Mouse (Mus musculus) A20 (cell line): ENCODE measurements around the gene Apobec1.
"Not testable (repeated sequence)": the region's sequence is repeated elsewhere in the genome, so short reads cannot be mapped to it uniquely, and the experiment has no call there.

Source experiments
- DNase-seq: peaks from one replicate; pipeline ENCODE4 v3.0.0-alpha.2; 2011; ENCODE audit warnings: low read depth, low spot score

Apobec1 gene

DNA sequence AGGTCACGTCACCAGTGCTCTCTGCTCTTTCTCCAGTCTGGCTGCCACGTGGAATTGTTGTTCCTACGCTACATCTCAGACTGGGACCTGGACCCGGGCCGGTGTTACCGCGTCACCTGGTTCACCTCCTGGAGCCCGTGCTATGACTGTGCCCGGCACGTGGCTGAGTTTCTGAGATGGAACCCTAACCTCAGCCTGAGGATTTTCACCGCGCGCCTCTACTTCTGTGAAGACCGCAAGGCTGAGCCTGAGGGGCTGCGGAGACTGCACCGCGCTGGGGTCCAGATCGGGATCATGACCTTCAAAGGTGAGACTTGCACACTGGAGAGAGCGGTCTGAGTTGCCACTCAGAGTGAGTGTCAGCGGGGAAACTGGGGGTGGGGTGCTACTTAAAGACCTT is 41.2 kb downstream of the Apobec1 start:
- no peak for DNase-seq

DNA sequence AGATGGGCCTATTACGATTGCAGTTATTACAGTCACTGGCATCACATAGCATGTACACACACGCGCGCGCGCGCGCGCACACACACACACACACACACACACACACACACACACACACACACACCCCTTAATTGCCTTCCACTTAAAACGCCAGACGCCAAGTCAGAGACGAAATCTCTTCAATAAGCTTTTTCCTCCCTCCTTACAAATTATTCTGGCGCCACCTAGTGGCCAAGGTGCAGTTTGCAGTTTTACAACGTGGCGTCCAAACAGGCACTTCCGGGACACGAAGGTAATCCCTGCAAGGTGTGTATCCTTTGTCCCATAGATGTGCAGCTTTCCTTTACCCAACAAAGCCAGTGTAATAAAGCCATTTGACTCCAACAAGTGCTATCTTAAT is 41.8 kb downstream of the Apobec1 start:
- DNase-seq = peak; percentile 90

DNA sequence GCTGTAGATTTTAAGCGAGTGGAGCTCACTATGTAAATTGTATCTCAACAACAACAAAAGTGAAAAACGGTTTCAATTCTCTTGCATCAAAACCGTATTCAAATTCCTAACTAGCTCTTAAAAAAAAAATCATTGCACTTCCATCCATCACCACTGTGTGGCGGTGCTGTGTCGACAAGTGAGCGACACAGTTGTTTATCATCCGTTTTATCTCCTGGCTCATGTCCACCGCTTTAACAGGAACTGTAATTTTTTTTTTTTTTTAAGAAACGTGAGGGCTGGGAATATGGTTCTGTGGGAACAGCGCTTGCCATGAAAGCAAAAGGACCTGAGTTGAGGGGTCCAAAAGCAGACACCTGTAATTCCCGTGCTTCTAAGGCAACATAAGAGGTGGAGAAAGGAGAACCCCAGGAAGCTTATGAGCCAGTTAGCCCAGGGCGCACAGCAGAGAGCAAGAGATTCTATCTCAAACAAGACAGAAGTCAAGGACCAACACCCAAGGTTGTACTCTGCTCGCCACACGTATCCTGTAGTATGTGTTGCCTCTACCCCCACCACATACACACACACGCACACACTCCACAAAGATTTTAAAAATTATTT is 45.2 kb downstream of the Apobec1 start:
- peak; percentile 95 for DNase-seq

DNA sequence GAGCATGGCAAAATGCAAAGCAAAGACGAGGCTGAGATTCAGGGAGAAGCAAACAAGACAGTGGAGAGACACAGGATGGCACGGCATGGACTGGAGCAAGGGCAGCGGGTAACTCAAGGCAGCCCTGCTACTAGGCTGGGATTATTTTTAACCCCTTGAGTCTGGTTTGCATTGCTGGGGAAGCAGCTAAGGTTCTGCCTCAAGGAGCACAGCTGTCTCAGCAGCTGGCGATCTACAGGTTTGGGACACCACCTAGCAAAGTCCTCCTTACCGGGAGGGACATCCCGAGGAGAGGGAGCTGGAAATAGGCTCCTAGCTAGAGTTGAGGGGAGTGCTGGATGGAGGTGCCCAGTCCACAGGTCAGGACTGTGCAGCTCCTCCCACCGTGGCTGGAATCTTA is 47.0 kb downstream of the Apobec1 start:
- peak; percentile 91 for DNase-seq

DNA sequence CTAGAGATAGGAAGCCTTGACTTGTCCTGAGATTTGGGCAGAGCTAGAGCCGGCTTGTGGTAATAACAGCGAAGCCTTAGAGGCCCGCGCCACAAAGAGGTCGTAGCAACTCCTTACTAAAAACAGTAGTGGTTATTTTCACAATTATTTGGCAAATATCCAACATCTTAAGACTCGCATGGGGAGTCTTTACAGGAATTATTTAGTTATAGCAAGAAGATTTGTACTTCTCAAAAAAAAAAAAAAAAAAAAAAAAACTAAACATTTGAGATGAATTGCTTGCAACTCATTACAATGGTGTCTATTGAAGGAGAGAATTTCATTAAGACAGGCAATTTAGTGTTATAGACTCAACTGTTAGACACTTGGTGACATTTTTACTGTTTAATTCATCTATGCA is 48.1 kb downstream of the Apobec1 start:
- no peak for DNase-seq

DNA sequence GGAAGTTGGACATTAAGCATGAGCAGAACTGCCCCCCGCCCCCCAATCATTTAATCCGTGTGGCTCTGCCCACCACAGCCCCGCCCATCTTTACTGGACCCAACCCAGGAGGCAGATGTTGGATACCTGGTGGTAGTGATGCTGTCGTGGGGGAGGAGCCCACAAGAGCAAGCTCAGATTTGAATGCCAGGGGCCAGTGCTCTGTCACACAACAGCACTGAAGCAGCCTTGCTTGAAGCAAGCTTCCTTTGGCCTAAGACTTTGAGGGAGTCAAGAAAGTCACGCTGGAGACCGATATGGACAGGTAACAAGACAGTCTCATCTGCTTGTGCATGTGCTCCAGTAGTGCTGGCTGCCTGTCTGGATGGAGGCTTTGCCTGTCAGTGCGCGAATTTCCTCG is 48.6 kb downstream of the Apobec1 start, which contains the start of gene Aicda:
Gene Aicda (plus strand): TSS at position 196 of the 400 bp plus-strand sequence.
- peak; percentile 88 for DNase-seq

DNA sequence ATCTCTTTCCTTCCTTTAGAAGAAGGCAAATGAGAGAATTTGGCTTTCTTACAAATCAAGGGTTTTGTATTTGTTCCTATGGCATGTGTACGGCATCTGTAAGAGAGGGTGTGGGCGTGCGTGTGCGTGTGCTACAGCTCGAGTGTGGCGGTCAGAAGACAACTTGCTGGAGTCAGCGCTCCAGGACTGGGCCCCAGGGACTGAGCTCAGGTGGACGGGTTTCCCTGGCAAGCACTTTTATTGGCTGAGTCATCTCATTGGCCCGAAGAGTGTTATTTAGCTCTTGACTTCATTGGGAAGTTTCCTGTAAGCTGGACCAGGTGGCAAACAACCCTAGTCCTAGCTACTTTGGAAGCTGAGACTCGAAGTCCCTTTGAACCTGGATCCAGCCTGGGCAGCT is 56.3 kb downstream of the Apobec1 start:
- DNase-seq = no peak

DNA sequence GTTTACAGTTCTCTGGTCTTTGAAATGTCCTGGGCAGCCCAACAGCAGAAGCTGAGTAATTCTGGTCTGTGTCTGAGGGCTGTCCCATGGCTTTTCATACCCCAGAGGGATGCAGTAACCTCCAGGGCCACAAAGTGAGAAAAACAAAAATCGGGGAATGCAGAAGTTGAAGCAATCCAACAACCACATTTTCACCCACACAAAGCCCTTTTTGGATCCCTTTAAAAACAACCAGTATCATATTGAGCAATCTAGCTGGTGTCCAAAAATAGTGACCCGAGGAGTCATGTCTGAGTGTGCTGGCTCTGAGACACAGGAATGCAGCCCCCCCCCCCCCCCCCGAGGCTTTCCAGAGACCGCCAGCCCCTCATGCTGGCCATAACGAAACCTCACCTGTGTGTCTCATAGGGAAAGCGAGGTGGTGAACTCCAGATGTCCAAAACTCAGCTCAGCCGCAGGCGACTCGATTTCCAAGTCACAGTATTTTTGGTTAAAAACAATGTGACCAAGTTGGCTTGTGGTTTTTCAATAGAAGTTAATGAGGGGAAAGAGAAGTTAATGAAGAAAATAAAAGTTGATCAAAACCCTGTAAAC is 56.9 kb downstream of the Apobec1 start:
- DNase-seq = no peak

DNA sequence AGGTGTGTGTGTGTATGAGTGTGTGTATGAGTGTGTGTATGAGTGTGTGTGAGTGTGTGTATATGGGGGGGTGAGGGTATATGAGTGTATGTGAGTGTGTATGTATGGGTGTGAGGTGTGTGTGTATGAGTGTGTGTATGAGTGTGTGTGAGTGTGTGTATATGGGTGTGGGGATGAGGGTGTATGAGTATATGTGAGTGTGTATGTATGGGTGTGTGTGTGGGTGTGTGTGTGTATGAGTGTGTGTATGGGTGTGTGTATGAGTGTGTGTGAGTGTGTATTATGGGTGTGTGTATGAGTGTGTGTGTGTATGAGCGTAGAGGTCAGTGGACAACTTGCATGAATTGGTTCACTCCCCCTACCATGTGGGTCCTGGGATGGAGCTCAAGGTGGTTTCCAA is 57.6 kb downstream of the Apobec1 start:
- no peak for DNase-seq

DNA sequence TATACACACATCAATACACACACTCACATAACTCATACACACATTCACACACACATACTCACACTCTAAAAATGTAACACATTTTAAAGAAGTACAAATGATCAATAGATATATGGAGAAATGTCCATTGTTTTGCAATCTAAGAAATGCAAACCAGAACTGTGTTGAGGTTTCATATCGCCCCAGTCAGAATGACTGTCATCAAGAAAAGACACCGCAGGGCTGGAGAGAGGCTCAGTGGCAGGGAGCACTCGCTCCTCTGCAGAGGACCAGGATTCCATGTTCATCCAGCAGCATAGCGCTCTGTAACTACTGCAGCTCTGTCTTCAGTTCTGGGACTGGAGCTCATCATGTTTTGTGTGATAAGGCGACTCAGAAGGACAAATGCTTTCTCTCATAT is 58.7 kb downstream of the Apobec1 start:
- no peak for DNase-seq

DNA sequence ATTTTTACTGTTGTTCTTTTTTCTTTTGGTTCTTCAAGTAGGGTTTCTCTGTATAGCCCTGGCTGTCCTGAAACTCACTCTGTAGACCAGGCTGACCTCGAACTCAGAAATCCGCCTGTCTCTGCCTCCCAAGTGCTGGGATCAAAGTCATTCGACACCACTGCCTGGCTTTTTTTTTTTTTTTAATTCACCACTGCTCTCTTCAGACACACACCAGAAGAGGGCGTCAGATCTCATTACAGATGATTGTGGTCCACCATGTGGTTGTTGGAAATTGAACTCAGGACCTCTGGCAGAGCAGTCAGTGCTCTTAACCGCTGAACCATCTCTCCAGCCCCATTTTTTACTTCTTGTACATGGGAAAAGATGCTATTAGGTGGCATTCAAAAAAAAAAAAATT is 59.8 kb downstream of the Apobec1 start:
- not testable (repeated sequence) for DNase-seq

DNA sequence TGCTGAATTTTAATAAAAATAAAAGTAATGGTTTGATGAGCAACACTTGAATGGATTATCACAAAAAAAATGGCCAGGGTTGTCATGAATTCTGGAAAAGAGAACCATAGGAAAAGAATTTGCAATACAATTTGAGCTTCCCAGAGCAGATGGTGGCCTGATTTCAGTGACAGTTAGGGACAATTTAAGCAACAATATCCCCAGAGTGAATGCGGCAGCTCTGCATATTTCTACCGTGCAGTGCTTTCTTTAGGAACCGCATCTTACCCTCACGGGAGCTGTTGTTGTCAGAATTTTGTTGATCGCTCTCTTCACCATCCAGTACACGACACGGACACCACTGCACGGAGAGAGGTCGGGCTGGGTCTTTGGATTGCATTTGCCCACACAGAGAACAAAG is 62.7 kb downstream of the Apobec1 start:
- no peak for DNase-seq

DNA sequence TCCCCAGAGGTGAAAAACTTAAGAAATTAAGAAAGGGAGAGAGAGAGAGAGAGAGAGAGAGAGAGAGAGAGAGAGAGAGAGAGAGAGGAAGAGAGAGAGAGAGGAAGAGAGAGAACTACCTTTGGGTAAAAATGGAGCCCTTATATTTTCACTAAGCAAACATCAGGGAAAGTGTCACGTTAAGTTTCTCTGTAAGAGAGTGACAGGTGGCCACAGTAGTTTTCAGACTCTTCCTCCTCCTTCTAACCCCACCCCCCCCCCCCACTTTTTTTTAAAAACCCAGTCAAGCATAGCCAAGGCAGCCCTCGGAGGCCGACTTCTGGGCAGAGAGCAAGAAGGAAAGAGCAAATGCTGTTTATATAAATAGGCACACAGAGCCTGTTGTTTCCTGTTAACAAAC is 68.2 kb downstream of the Apobec1 start:
- peak; percentile 93 for DNase-seq

DNA sequence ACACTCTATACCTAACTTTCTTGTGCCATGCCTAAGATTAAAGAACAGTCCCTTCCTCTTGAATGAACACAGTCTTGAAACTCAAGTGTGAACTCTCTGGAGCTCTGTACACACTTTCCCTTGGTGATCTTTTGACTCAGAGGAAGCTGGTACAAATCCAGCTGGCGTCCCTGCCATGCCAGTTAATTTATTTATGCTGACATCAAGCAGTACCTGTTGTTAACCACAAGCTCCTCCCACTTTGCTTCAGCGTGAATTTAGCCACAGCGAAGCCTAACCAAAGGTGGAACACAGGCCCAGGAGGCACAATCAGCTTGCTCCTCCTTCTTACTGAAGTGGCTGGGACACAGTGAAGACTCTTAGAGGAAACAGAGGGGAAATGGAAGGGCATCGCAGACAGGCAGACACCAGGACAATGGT is 69.4 kb downstream of the Apobec1 start:
- DNase-seq = peak; percentile 93

DNA sequence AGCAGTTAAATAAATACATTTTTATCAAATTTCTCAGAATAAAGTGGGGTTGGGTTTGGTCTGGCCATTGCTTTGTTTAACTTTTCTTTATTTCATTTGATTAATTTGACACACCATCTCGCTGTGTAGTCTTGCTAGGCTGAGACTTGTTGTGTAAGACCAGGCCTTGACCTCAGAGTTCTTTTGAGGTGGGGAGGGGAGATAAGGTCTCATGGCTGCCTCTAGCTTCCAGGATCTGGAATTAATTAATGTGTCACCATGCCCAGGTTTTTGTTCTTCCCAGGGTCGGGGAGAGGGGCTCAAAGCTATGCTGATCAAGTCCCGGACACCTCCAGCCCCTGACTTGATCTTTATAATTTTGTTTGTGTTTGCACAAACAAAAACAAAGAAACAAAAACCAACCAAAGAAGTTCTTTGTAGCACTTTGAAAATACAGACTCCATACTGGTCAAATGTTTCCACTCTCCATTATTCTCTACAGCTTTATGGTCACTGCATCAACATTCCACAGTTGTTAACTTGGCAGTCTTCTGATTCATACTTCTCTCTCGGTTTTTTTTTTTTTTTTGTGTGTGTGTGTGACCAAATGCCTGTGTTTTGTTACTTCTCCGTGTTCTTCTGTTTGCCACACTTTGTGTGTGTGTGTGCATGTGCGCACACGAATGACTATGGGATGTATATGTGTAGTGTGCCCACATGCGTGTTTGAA is 70.6 kb downstream of the Apobec1 start:
- DNase-seq = no peak

DNA sequence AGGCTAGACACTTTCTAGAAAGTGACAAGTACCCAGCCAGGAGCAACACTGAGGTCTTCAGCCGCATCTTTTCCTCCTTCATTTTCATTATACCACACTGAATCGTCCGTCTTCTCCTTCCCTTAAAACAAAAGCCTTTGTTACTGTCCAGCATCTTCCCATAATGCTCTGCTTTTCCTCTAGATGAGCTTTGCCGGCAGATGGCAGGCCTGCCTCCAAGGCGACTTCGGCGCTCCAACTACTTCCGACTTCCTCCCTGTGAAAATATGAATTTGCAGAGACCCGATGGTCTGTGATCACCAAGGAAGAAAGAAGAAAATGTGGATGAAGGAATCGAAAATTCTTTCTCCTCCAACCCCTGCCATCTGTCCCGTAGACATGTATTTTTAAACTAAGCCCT is 74.1 kb downstream of the Apobec1 start:
- peak; percentile 83 for DNase-seq
